Mouse (Mus musculus) brain, embryonic 14.5 days (tissue): ENCODE data around the gene Krtap27-1. TPM values are rescaled to one million over a fixed set of nuclear protein-coding genes. Genes with fewer than 3 reads are reported as not detected.
A peak's percentile ranks its signal among the peaks of the same experiment; 100 is the strongest.

Experiments used
- DNase-seq: peaks from one replicate; pipeline ENCODE4 v3.0.0-alpha.2; 2011; ENCODE audit warnings: low read depth
- CTCF ChIP-seq: fragments of 200-500 bp; IDR thresholded peaks from 2 replicates; pipeline ENCODE4 v1.5.1; 2012; ENCODE audit warnings: inconsistent platforms, mild to moderate bottlenecking, moderate library complexity, borderline replicate concordance; ENCODE audit not compliant: insufficient read depth, insufficient read length; ENCODE audit errors: extremely low read depth
- POLR2A ChIP-seq: fragments of 200-500 bp; IDR thresholded peaks from 2 replicates; pipeline ENCODE4 v1.6.1; 2012; ENCODE audit warnings: mild to moderate bottlenecking, inconsistent platforms, borderline replicate concordance; ENCODE audit not compliant: poor library complexity, insufficient read depth, insufficient read length, severe bottlenecking; ENCODE audit errors: extremely low read depth
- polyA plus RNA-seq: library from polyadenylated mRNA; depleted of rRNA; stranded (reverse); fragments of >200 nt; gene quantifications from 2 replicates; pipeline ENCODE4 v1.2.3, GENCODE M21; 2012; rRNA removed

The Krtap27-1 gene
- not detected in 2 replicates for polyA plus RNA-seq

DNA sequence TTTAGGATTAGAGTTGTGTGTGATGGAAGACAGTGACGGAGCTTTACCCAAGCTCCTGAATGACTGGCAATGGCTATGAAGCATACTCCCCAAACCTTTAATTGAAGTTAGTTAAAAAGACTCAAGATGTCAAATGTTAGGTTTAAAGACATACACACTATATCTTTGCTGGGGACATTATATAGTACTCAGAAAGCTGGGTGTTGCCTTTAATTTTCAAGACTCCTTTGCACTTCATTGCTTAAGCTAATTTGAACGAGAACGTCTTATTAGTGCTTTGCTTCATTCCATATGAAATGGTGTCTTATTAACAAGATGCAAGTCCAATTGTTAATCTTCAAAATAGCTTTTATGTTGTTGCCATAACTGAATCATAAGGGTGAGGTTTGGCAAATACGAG lies at the start of gene Krtap27-1:
Krtap27-1 (minus strand) TSS at position 101 of the 400 bp plus-strand sequence.
- no peak for DNase-seq

DNA sequence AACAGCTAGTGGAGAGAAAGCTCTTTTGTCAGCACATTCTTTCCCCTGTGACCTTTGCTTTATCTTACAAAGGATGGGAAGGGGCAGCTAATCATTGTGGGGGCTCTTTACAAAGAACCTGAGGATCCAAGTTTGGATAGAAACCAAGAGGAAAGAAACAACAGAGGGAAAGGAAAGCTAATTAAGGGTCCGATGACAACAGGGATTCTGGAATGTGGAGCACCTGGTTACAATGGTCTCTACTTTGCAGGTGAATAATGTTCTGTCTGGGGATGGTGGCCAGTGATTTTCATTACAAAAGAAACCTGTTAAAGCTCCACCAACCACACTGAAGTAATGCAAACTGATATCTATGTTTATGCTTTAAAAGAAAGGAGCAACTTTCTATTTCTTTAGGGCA lies 48.6 kb upstream of the Krtap27-1 start:
- DNase-seq: no peak

More for the DNA sequence above, at the start of gene Krtap27-1:
- TF ChIP-seq POLR2A (no peak), CTCF (no peak)

DNA sequence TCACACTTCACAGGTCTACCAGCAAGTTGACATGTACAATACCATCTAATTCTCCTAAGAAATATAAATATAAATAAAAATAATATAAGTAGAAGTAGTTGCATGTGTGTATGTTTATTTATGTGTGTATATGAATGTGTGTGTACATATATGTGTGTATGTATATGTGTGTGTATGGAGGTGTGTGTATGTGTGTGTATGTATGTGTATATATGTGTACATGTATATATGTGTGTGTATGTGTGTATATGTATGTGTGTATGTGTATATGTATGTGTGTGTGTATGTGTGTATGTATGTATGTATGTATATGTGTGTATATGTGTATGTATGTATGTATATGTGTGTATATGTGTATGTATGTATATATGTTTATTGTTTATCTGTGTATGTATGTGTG lies 45.1 kb upstream of the Krtap27-1 start:
- DNase-seq: no peak
- TF ChIP-seq CTCF (no peak), POLR2A (no peak)

More for the DNA sequence above, 48.6 kb upstream of the Krtap27-1 start:
- no peak for TF ChIP-seq CTCF
- no peak for TF ChIP-seq POLR2A

DNA sequence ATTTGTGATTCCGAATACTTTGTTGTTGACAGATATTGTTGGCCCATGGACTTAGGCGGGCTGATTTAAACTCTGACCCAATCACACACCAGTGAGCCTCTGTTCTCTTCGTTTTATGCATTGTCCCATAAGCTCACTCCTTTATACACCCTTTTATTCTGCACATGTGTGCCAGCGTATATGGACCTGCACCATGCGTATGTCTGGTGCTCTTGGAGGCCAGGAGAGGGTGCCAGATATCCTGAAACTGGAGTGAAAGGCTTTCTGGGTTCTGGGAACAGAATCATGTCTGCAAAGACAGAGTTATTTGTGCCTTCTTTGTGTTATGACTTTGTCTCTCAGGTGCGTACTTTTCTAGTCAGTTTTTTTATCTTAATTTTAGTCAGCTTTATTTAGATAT lies 39.8 kb upstream of the Krtap27-1 start:
- peak; percentile 43 for DNase-seq
- peak; percentile 40; the same call in 1 of the 2 replicates for TF ChIP-seq CTCF
- no peak for TF ChIP-seq POLR2A

DNA sequence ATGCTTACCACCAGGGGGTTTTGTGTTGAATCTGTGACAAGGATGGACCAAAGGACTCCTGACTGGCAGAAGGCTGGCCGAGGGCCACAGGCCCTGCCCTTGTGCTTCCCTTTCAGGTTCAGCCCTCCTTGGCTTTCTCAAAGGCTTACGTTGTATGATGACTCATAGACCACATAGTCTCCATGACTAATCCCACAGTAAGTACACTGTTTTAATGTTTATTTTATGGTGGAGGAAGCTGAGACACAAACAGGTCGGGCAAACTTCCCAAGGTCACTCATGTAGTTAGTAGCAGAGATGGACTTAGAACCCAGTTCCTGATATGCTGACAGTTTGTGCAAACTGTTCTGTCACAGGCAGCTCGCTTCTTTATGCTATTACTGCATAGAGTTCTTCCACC lies 39.3 kb upstream of the Krtap27-1 start:
- no peak for TF ChIP-seq POLR2A
- no peak for TF ChIP-seq CTCF
- no peak for DNase-seq

DNA sequence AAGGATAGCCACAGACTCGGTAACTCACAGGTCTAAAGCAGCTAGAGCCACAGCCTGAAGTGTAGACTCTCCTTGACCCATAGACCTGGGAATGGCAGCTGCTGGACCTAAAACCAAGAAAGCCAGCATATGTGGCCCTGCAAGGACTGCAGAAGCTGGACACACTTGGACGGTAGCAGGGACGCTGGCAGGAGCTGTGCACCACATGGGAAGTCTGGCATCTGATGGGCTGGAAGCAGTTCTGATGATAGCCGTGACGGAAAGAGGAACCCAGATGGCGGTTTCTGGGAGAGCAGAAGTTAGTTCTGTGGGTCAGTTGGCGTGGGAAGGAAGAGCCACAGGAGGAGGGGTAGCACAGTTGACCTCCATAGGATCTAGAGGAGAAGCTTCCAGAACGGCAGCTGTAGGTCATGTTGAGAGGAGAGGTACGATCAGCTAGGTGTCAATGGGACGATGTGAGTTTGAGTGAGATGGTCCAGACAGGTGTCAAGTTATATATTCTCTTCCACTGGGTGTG lies 36.1 kb upstream of the Krtap27-1 start, which contains the start of gene 2310061N02Rik:
2310061N02Rik (minus strand) TSS at position 467 of the 517 bp plus-strand sequence.
- no peak for TF ChIP-seq CTCF
- TF ChIP-seq POLR2A: no peak
- no peak for DNase-seq

DNA sequence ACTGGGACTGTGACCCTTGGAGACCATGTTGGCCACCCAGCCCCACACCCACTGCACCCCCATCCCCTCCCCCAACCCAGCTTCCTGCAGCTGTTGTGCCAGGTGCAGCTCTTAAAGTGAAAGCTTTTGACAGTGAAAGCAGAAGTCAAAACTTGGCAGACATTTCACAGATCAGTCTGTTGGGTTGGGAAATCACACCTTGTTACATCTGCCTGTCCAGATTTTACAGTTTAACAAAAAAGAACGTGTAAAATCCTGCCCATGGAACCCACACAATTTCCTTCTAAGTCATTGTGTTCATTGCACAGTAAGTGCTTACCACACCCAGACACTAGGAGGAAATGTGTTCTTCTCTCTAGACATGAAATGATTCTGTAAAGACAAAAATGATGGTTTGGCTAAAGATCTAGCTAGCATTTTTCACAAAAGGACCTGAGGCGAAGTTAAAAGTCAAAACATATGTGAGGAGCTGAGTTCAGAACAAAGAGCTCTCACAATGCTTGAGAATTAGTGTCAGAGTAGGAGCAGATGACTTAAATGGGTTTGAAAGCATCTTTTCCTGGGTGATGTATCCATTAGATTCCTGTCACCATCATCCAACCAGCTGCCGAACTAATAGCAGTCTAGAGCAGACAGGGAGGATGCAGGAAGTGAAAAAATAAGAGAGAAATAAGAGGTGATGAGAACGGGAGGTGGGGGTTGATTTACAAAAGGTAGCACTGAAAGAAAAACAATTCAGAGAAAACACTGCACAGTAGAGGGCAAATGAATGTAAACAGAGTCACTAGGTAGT lies 29.8 kb upstream of the Krtap27-1 start:
- TF ChIP-seq POLR2A: no peak
- TF ChIP-seq CTCF: no peak
- peak; percentile 37 for DNase-seq

DNA sequence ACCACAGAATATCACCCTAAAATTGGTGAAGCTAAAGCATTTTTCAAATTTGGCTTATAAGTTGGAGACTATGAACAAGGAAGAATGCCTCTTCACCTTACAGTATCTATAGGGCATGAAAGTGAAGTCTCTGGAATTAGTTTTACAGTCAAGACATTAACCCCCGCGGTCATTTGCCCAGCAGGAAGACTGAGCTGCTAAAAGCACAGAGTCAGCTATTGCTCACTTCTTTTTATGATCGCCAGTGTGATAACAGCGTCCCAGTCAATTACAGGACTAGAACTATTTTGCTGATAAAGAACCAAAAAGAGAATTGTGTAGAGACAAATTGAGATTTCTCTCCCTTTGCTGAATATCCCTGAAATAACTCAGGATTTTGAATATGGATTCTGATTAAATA lies 24.8 kb upstream of the Krtap27-1 start:
- no peak for DNase-seq
- no peak for TF ChIP-seq CTCF
- no peak for TF ChIP-seq POLR2A

DNA sequence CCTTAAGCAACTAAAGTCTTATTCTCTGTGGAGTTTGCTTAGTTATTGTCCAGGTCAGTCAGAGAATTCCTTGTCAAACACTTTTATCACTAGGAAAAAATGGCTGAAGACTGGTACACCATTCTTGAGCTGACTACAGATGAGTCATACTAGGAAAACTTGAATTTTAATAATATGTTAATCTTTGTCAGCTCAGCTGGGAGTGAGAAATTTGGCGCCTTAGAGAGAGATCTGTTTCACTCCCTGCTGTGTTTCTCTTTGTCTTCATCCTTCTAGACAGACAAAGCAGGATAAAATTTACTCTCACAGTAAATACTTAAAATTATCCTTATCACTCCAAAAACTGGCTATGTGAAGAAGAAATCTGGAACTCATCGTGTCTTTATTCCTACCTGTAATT lies 9.8 kb upstream of the Krtap27-1 start:
- peak; percentile 73 for DNase-seq
- TF ChIP-seq POLR2A (no peak), CTCF (no peak)

DNA sequence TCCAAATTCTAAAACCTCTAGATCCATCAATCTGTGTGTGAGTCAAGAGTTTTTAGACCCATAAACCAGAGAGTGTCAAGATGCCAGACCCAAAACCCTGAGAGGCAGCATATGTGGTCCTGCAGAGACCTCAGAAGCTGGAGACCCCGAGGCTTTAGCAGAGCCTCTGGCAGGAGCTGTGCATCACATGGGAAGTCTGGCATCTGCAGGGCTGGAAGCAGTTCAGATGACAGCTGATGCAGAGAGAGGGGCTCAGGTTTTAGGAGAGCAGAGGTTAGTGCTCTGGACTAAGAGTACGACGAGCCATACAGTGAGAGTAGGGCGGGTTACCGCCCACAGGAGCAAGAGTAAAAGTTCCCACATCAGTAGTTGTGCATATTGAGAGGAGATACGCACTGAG lies 7.6 kb upstream of the Krtap27-1 start:
- TF ChIP-seq POLR2A: no peak
- no peak for TF ChIP-seq CTCF
- no peak for DNase-seq

DNA sequence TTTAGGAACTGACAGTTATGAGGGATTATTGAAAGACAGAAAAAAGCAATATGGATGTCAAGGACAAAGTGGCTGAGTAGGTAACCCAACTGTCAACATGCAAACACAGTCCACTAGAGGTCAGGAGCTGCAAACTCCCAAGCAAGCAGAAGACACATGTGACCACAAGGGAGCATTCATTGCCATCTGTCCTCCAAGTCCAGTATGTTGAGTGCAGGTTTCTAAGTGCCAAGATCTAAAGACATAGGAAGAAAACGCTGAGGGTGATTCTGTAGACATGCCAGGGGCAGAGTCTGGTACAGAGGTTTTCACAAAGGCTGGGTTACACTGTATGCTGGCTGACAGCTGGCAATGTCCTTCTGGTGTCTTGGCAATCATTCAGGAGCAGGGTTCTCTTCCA lies 14.0 kb downstream of the Krtap27-1 start:
- peak; percentile 28; the same call in 1 of the 2 replicates for TF ChIP-seq CTCF
- no peak for TF ChIP-seq POLR2A
- peak; percentile 63 for DNase-seq
